Mouse (Mus musculus): Measurements from ENCODE around the gene Tnrc6b. TPM values are rescaled to one million over a fixed set of nuclear protein-coding genes. Genes with fewer than 3 reads are reported as not detected.

Gene Tnrc6b
- total and polyA plus RNA-seq, 3 experiments: 7.8 to 13.9 (median 8.0) TPM

- Histone ChIP-seq H3K27ac (ENCODE audit: control insufficient read depth, low read depth, low read length) (peak overlapping the region; percentile 31; the same call in 1 of the 2 replicates), H3K4me3 (ENCODE audit: control insufficient read depth in 1 of 2, insufficient read depth in 1 of 2, low read depth in 2 of 2, low read length in 2 of 2) (no peak overlapping the region), H3K9ac (ENCODE audit: control insufficient read depth, low read depth, low read length, poor library complexity, severe bottlenecking) (no peak overlapping the region), H3K79me2 (ENCODE audit: control insufficient read depth, insufficient read depth, low read length, poor library complexity) (no peaks in the 10 kb centered on the region), H3K27me3 (ENCODE audit: control insufficient read depth in 1 of 2, insufficient read depth in 2 of 2, low read length in 2 of 2) (no peaks in the 10 kb centered on the region; a peak in 1 of 4 replicates), H3K9me3 (replicated peaks; ENCODE audit: insufficient read depth, low read length) (no peaks in the 10 kb centered on the region), H3K36me3 (ENCODE audit: control insufficient read depth in 1 of 2, insufficient read depth in 2 of 2, low read length in 2 of 2) (peaks cover 0 to 41% of the 10 kb centered on the region in 2 experiments; a peak in 2 of 4 replicates), H3K4me1 (ENCODE audit: control insufficient read depth in 1 of 2, insufficient read depth in 2 of 2, low read length in 2 of 2) (peaks cover 24 to 35% of the 10 kb centered on the region in 2 experiments)
- no peak for TF ChIP-seq JUND (IDR thresholded peaks at IDR 0.05; ENCODE audit: low read depth, low read length)
- no peak for TF ChIP-seq ZMIZ1 (IDR thresholded peaks at IDR 0.05; ENCODE audit: low read depth, low read length)
- TF ChIP-seq RCOR1 (IDR thresholded peaks at IDR 0.05; ENCODE audit: low read depth, low read length): no peak
- no peak for TF ChIP-seq MEF2A (IDR thresholded peaks at IDR 0.05; ENCODE audit: extremely low read depth, insufficient replicate concordance, low read depth, low read length, poor library complexity, severe bottlenecking)
- peak; percentile 62 for DNase-seq (ENCODE audit: low read depth, low spot score)
These were observed 31.9 kb downstream of the Tnrc6b start for GRCm38 (mm10) chr15:80742991-80743474.

- Histone ChIP-seq H3K79me2 (ENCODE audit: control insufficient read depth, insufficient read depth, low read length, poor library complexity) (no peaks in the 10 kb centered on the region), H3K9me3 (replicated peaks; ENCODE audit: insufficient read depth, low read length) (no peaks in the 10 kb centered on the region), H3K27ac (ENCODE audit: control insufficient read depth, low read depth, low read length) (0 out of 2 replicates have a peak overlapping the region, but pooled peaks have one; percentile 13), H3K4me1 (ENCODE audit: control insufficient read depth in 1 of 2, insufficient read depth in 2 of 2, low read length in 2 of 2) (peaks cover 24 to 38% of the 10 kb centered on the region in 2 experiments), H3K36me3 (ENCODE audit: control insufficient read depth in 1 of 2, insufficient read depth in 2 of 2, low read length in 2 of 2) (peaks cover 0 to 43% of the 10 kb centered on the region in 2 experiments; a peak in 2 of 4 replicates), H3K4me3 (ENCODE audit: control insufficient read depth in 1 of 2, insufficient read depth in 1 of 2, low read depth in 2 of 2, low read length in 2 of 2) (no peak overlapping the region), H3K27me3 (ENCODE audit: control insufficient read depth in 1 of 2, insufficient read depth in 2 of 2, low read length in 2 of 2) (no peaks in the 10 kb centered on the region; a peak in 1 of 4 replicates), H3K9ac (ENCODE audit: control insufficient read depth, low read depth, low read length, poor library complexity, severe bottlenecking) (no peak overlapping the region)
- TF ChIP-seq TAL1 (IDR thresholded peaks at IDR 0.05; ENCODE audit: low read length): no peak
- TF ChIP-seq ELF1 (IDR thresholded peaks at IDR 0.05; ENCODE audit: low read depth, low read length): no peak
- no peak for TF ChIP-seq CHD1 (IDR thresholded peaks at IDR 0.05; ENCODE audit: low read depth, low read length)
- no peak for TF ChIP-seq ZKSCAN1 (IDR thresholded peaks at IDR 0.05; ENCODE audit: low read depth, low read length)
- TF ChIP-seq NRF1 (IDR thresholded peaks at IDR 0.05; ENCODE audit: insufficient read depth, low read depth, low read length, poor library complexity, severe bottlenecking): no peak
- TF ChIP-seq USF2 (IDR thresholded peaks at IDR 0.05; ENCODE audit: borderline replicate concordance in 1 of 2, insufficient read depth in 1 of 2, low read depth in 1 of 2, low read length in 2 of 2): no peak
- TF ChIP-seq MYB (IDR thresholded peaks at IDR 0.05; ENCODE audit: low read depth, low read length): no peak
- no peak for DNase-seq (ENCODE audit: low read depth, low spot score)
These were observed 32.5 kb downstream of the Tnrc6b start for GRCm38 (mm10) chr15:80743606-80744005.

Data from MEL (cell line).